Mouse (Mus musculus) MEL (cell line): ENCODE measurements around the gene Phf21b. TPM values are rescaled to one million over a fixed set of nuclear protein-coding genes. Genes with fewer than 3 reads are reported as not detected.
"Not testable (repeated sequence)": the region's sequence is repeated elsewhere in the genome, so short reads cannot be mapped to it uniquely, and the experiment has no call there.

Source experiments
- DNase-seq: peaks from one replicate; pipeline ENCODE4 v3.0.0; 2011; ENCODE audit warnings: low read depth, low spot score
- H3K27ac ChIP-seq: 2 replicates; pipeline ENCODE4 v1.5.1; 2012; ENCODE audit warnings: low read depth, mild to moderate bottlenecking, control low read depth, low read length, moderate library complexity; ENCODE audit not compliant: control insufficient read depth
- H3K27me3 ChIP-seq, 2 experiments: fragments of 150-350 bp in 1 of 2; sonication (generic) in 1 of 2; 2 replicates each; pipeline ENCODE4 v1.6.1; 2012; ENCODE audit warnings: low read length in 2 of 2, mild to moderate bottlenecking in 2 of 2, improper control_type of control experiment in 1 of 2, moderate library complexity in 1 of 2; ENCODE audit not compliant: insufficient read depth in 2 of 2, control insufficient read depth in 1 of 2
- H3K36me3 ChIP-seq, 2 experiments: 2 replicates each; pipeline ENCODE4 v1.6.1; 2012 to 2014; ENCODE audit warnings: low read length in 2 of 2, improper control_type of control experiment in 1 of 2, inconsistent platforms in 1 of 2, mild to moderate bottlenecking in 1 of 2; ENCODE audit not compliant: insufficient read depth in 2 of 2, control insufficient read depth in 1 of 2
- H3K4me1 ChIP-seq, 2 experiments: fragments of 150-350 bp in 1 of 2; sonication (generic) in 1 of 2; 2 replicates each; pipeline ENCODE4 v1.6.1; 2012; ENCODE audit warnings: low read length in 2 of 2, improper control_type of control experiment in 1 of 2, mild to moderate bottlenecking in 1 of 2; ENCODE audit not compliant: insufficient read depth in 2 of 2, control insufficient read depth in 1 of 2
- H3K4me3 ChIP-seq, 2 experiments: fragments of 150-350 bp in 1 of 2; sonication (generic) in 1 of 2; 2 replicates each; pipeline ENCODE4 v1.5.1; 2012; ENCODE audit warnings: low read depth in 2 of 2, low read length in 2 of 2, mild to moderate bottlenecking in 2 of 2, moderate library complexity in 2 of 2, control low read depth in 1 of 2, improper control_type of control experiment in 1 of 2; ENCODE audit not compliant: control insufficient read depth in 1 of 2, insufficient read depth in 1 of 2
- H3K79me2 ChIP-seq: 2 replicates; pipeline ENCODE4 v1.6.1; 2012; ENCODE audit warnings: mild to moderate bottlenecking, low read length, moderate library complexity; ENCODE audit not compliant: control insufficient read depth, poor library complexity, insufficient read depth
- H3K9ac ChIP-seq: 2 replicates; pipeline ENCODE4 v1.6.1; 2012; ENCODE audit warnings: low read depth, mild to moderate bottlenecking, control low read depth, low read length, moderate library complexity; ENCODE audit not compliant: control insufficient read depth, poor library complexity, severe bottlenecking
- H3K9me3 ChIP-seq: fragments of 150-350 bp; sonication (generic); replicated peaks from 2 replicates; pipeline ENCODE4 v1.6.1; 2012; ENCODE audit warnings: mild to moderate bottlenecking, low read length, improper control_type of control experiment, moderate library complexity; ENCODE audit not compliant: insufficient read depth
- BHLHE40 ChIP-seq: IDR thresholded peaks from 2 replicates; pipeline ENCODE4 v1.6.1; 2012; ENCODE audit warnings: low read depth, mild to moderate bottlenecking, inconsistent platforms, low read length, improper control_type of control experiment, borderline replicate concordance
- CHD2 ChIP-seq: IDR thresholded peaks from 2 replicates; pipeline ENCODE4 v1.6.1; 2011; ENCODE audit warnings: low read length, improper control_type of control experiment
- E2F4 ChIP-seq: IDR thresholded peaks from 2 replicates; pipeline ENCODE4 v1.6.1; 2011; ENCODE audit warnings: low read depth, low read length, improper control_type of control experiment, borderline replicate concordance
- ELF1 ChIP-seq: IDR thresholded peaks from 2 replicates; pipeline ENCODE4 v1.6.1; 2014; ENCODE audit warnings: low read depth, mild to moderate bottlenecking, inconsistent platforms, low read length, improper control_type of control experiment, moderate library complexity
- GABPA ChIP-seq: IDR thresholded peaks from 2 replicates; pipeline ENCODE4 v1.6.1; 2012; ENCODE audit warnings: low read depth, mild to moderate bottlenecking, inconsistent platforms, low read length, improper control_type of control experiment, moderate library complexity
- JUND ChIP-seq: IDR thresholded peaks from 2 replicates; pipeline ENCODE4 v1.6.1; 2011; ENCODE audit warnings: low read depth, mild to moderate bottlenecking, improper control_type of control experiment, low read length
- MAFK ChIP-seq: IDR thresholded peaks from 2 replicates; pipeline ENCODE4 v1.6.1; 2011; ENCODE audit warnings: low read depth, mild to moderate bottlenecking, low read length, improper control_type of control experiment, borderline replicate concordance
- MAX ChIP-seq: IDR thresholded peaks from 2 replicates; pipeline ENCODE4 v1.6.1; 2011; ENCODE audit warnings: low read length, improper control_type of control experiment
- NELFE ChIP-seq: IDR thresholded peaks from 2 replicates; pipeline ENCODE4 v1.6.1; 2011; ENCODE audit warnings: low read depth, low read length, improper control_type of control experiment
- NRF1 ChIP-seq: IDR thresholded peaks from 2 replicates; pipeline ENCODE4 v1.6.1; 2014; ENCODE audit warnings: low read depth, mild to moderate bottlenecking, inconsistent platforms, low read length, improper control_type of control experiment, moderate library complexity; ENCODE audit not compliant: poor library complexity, insufficient read depth, severe bottlenecking
- POLR2AphosphoS5 ChIP-seq: IDR thresholded peaks from 2 replicates; pipeline ENCODE4 v1.6.1; 2012; ENCODE audit warnings: low read depth, borderline replicate concordance, mild to moderate bottlenecking, inconsistent platforms, low read length, moderate library complexity, mixed read lengths
- SMC3 ChIP-seq: IDR thresholded peaks from 2 replicates; pipeline ENCODE4 v1.6.1; 2011; ENCODE audit warnings: low read depth, low read length, improper control_type of control experiment
- TCF12 ChIP-seq: IDR thresholded peaks from 2 replicates; pipeline ENCODE4 v1.6.1; 2014; ENCODE audit warnings: low read depth, mild to moderate bottlenecking, inconsistent platforms, low read length, improper control_type of control experiment, moderate library complexity
- USF1 ChIP-seq: IDR thresholded peaks from 2 replicates; pipeline ENCODE4 v1.6.1; 2014; ENCODE audit warnings: low read depth, mild to moderate bottlenecking, inconsistent platforms, low read length, improper control_type of control experiment, moderate library complexity
- ZMIZ1 ChIP-seq: IDR thresholded peaks from 2 replicates; pipeline ENCODE4 v1.6.1; 2012; ENCODE audit warnings: low read depth, mild to moderate bottlenecking, inconsistent platforms, low read length, improper control_type of control experiment, moderate library complexity
- ZNF384 ChIP-seq: IDR thresholded peaks from 2 replicates; pipeline ENCODE4 v1.6.1; 2012; ENCODE audit warnings: low read depth, mild to moderate bottlenecking, inconsistent platforms, low read length, improper control_type of control experiment
- polyA plus RNA-seq, 2 experiments: library from polyadenylated mRNA; stranded (reverse) in 1 of 2; unstranded in 1 of 2; fragments of >175 nt in 1 of 2; fragments of >200 nt in 1 of 2; gene quantifications; 2 replicates each; pipeline versions ENCODE4 v1.2.1 to v1.2.4; 2012; ENCODE audit warnings: low replicate concordance in 2 of 2, low read depth in 1 of 2; ENCODE audit not compliant: insufficient read length in 2 of 2, insufficient read depth in 1 of 2, missing spikeins in 1 of 2
- total RNA-seq: library from RNA; depleted of rRNA; stranded (reverse); fragments of 300-350 nt; gene quantifications from 2 replicates; pipeline ENCODE4 v1.2.3, GENCODE M21; 2012

Gene Phf21b
- total and polyA plus RNA-seq, 3 experiments: 4.7 to 14.7 TPM; not detected in 1

- no peak overlapping the region for H3K4me3 ChIP-seq
- H3K36me3 ChIP-seq: no peaks in the 10 kb centered on the region
- H3K9me3 ChIP-seq: no peaks in the 10 kb centered on the region
- H3K9ac ChIP-seq: no peak overlapping the region
- no peaks in the 10 kb centered on the region for H3K27me3 ChIP-seq
- peaks cover 0 to 13% of the 10 kb centered on the region in 2 experiments; a peak in 1 of 4 replicates for H3K4me1 ChIP-seq
- DNase-seq: no peak
- H3K27ac ChIP-seq: no peak overlapping the region
- no peaks in the 10 kb centered on the region for H3K79me2 ChIP-seq
- TF ChIP-seq ZNF384 (no peak), CHD2 (no peak), ZMIZ1 (no peak), SMC3 (no peak), E2F4 (no peak), BHLHE40 (no peak), MAX (no peak), ELF1 (no peak), NRF1 (no peak), USF1 (no peak), GABPA (no peak), POLR2AphosphoS5 (no peak), MAFK (no peak), JUND (no peak), NELFE (no peak), TCF12 (no peak)
Observed at GRCm38 (mm10) chr15:84769641-84770341, 86.1 kb downstream of the Phf21b start.

DNA sequence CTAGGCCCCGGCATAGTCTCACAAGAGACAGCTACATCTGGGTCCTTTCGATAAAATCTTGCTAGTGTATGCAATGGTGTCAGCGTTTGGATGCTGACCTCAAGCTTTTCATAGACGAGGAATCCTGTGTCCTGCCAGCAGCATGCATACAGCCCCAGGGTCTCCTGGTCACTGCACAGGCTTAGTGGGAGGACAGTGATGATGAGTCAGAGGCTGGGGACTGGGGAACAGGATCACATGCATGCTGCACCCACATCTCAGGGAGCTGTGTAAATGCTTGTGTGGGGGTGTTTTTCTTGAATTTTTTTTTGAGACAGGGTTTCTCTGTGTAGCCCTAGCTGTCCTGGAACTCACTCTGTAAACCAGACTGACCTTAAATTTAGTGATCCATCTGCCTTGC, 87.3 kb downstream of the Phf21b start:
- not testable (repeated sequence) for H3K36me3 ChIP-seq, H3K4me1 ChIP-seq, H3K4me3 ChIP-seq, DNase-seq, H3K27ac ChIP-seq, H3K27me3 ChIP-seq, H3K79me2 ChIP-seq, H3K9ac ChIP-seq, H3K9me3 ChIP-seq
